Mouse (Mus musculus): ENCODE measurements around the gene Lgals12. TPM values are rescaled to one million over a fixed set of nuclear protein-coding genes. Genes with fewer than 3 reads are reported as not detected.
A peak's percentile ranks its signal among the peaks of the same experiment; 100 is the strongest.

Lgals12 gene
- not detected in 2 replicates for polyA plus RNA-seq (2012; ENCODE audit: insufficient read depth, insufficient read length, missing spikeins)

GRCm38 (mm10) chr19:7606801-7607689, at the start of gene Lgals12:
Lgals12 (minus strand) TSS chr19:7607193.
- no peak within 1 kb of the TSS for H3K4me3 ChIP-seq (ENCODE audit: insufficient read depth, low read length)
- peaks cover 3% of the 10 kb centered on the region; the same call in 1 of the 2 replicates for H3K4me1 ChIP-seq (ENCODE audit: control insufficient read depth, insufficient read depth, low read length)
- TF ChIP-seq POLR2A (IDR thresholded peaks at IDR 0.05; ENCODE audit: borderline replicate concordance, low read depth, low read length) (no peak), CTCF (IDR thresholded peaks at IDR 0.05; ENCODE audit: low read depth, low read length) (no peak)
- no peak within 1 kb of the TSS for H3K27ac ChIP-seq (ENCODE audit: insufficient read depth, low read depth, low read length)

- no peak for TF ChIP-seq CTCF (IDR thresholded peaks at IDR 0.05; ENCODE audit: low read depth, low read length)
- TF ChIP-seq POLR2A (IDR thresholded peaks at IDR 0.05; ENCODE audit: borderline replicate concordance, low read depth, low read length): no peak
- H3K4me1 ChIP-seq (ENCODE audit: control insufficient read depth, insufficient read depth, low read length): no peaks in the 10 kb centered on the region
- no peak overlapping the region for H3K27ac ChIP-seq (ENCODE audit: insufficient read depth, low read depth, low read length)
- no peak overlapping the region for H3K4me3 ChIP-seq (ENCODE audit: insufficient read depth, low read length)
Measured at GRCm38 (mm10) chr19:7648913-7649666, 42.1 kb upstream of the Lgals12 start.

DNA sequence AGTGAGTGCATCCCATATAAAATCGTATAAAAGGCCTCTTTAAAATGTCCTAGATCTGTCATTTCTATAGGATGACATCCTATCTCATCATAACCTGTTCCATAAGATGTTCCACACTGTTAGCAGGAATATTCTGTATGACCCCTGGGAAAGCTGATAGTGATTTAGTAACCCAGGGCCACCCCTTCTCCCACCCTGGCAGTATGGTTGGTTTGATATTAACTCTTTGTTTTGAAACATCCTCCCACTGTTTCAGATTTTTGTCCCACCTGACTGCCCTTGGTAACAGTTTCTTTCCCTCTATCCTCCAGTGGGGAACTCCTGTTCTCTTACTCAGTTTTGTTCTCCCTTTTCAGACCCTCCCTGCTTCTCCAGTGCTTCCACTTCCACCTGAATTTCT, 26.8 kb upstream of the Lgals12 start:
- no peak overlapping the region for H3K4me3 ChIP-seq (ENCODE audit: insufficient read depth, low read length)
- no peak for TF ChIP-seq POLR2A (IDR thresholded peaks at IDR 0.05; ENCODE audit: borderline replicate concordance, low read depth, low read length)
- no peak for TF ChIP-seq CTCF (IDR thresholded peaks at IDR 0.05; ENCODE audit: low read depth, low read length)
- no peaks in the 10 kb centered on the region for H3K4me1 ChIP-seq (ENCODE audit: control insufficient read depth, insufficient read depth, low read length)
- H3K27ac ChIP-seq (ENCODE audit: insufficient read depth, low read depth, low read length): no peak overlapping the region

DNA sequence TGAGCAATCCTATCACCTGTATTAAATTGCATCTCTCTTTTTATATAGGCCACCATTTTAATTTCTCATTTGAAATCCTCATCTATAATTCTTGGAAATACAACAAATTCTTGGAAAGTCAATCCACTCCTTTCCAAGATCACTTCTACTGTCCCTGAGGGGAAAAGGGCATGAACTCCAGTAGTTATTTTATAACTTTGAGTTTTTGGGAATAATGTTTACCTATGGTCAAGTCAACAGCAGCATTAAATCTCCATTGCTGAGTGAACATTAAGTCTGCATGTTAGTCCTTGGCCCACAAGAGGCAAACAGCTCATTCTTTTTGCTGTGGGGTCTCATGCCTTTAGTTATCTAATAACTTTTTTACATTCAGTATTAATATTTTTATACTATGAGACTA, 26.0 kb upstream of the Lgals12 start:
- TF ChIP-seq CTCF (IDR thresholded peaks at IDR 0.05; ENCODE audit: low read depth, low read length) (no peak), POLR2A (IDR thresholded peaks at IDR 0.05; ENCODE audit: borderline replicate concordance, low read depth, low read length) (no peak)
- Histone ChIP-seq H3K4me3 (ENCODE audit: insufficient read depth, low read length) (no peak overlapping the region), H3K4me1 (ENCODE audit: control insufficient read depth, insufficient read depth, low read length) (no peaks in the 10 kb centered on the region), H3K27ac (ENCODE audit: insufficient read depth, low read depth, low read length) (no peak overlapping the region)

DNA sequence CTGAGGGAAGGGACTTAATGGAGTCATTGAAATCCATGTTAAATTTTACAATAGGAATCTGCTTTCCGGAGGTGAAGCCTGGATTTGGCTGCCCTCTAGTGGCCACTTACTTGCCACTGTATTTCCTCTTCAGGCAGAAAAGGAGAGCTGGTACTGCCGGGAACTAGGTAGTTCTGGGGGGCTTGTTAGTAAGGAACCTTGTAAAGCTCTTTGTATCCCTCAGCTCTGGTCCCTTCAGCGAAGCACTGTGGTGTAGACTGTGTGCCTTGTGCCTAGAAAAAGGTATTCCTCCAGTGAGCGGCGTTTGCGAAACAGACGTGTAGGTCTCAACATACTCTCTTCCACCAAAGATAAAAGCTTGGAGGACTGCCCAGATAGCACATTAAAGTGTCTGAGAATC, 10.7 kb upstream of the Lgals12 start:
- Histone ChIP-seq H3K4me1 (ENCODE audit: control insufficient read depth, insufficient read depth, low read length) (no peaks in the 10 kb centered on the region), H3K4me3 (ENCODE audit: insufficient read depth, low read length) (no peak overlapping the region), H3K27ac (ENCODE audit: insufficient read depth, low read depth, low read length) (no peak overlapping the region)
- TF ChIP-seq CTCF (IDR thresholded peaks at IDR 0.05; ENCODE audit: low read depth, low read length): peak; percentile 80
- no peak for TF ChIP-seq POLR2A (IDR thresholded peaks at IDR 0.05; ENCODE audit: borderline replicate concordance, low read depth, low read length)

DNA sequence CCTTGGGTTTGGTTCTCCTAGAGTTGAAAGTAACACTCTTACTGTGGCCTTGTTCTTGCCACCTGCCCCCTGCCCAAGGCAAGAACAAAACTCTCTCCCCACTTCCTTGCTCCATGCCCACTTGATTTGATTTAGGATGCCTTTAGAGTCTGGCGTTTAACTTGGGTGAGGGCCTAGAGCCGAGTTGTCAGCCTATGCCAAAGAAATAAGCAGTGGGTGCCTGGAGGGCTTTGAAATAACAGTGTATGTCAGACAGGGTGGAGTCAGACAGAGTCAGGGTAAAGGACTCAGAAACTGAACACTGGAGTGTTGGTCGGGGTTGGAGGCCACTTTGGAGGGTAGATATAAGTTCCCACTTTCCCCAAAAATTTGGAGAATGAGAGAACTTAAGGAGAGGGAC, 10.1 kb upstream of the Lgals12 start:
- TF ChIP-seq POLR2A (IDR thresholded peaks at IDR 0.05; ENCODE audit: borderline replicate concordance, low read depth, low read length): no peak
- TF ChIP-seq CTCF (IDR thresholded peaks at IDR 0.05; ENCODE audit: low read depth, low read length): no peak
- Histone ChIP-seq H3K4me3 (ENCODE audit: insufficient read depth, low read length) (no peak overlapping the region), H3K4me1 (ENCODE audit: control insufficient read depth, insufficient read depth, low read length) (peaks cover 2% of the 10 kb centered on the region; the same call in 1 of the 2 replicates), H3K27ac (ENCODE audit: insufficient read depth, low read depth, low read length) (no peak overlapping the region)

GRCm38 (mm10) chr19:7616231-7616930, 9.4 kb upstream of the Lgals12 start:
- no peak overlapping the region for H3K27ac ChIP-seq (ENCODE audit: insufficient read depth, low read depth, low read length)
- no peak overlapping the region for H3K4me3 ChIP-seq (ENCODE audit: insufficient read depth, low read length)
- no peak for TF ChIP-seq POLR2A (IDR thresholded peaks at IDR 0.05; ENCODE audit: borderline replicate concordance, low read depth, low read length)
- no peak for TF ChIP-seq CTCF (IDR thresholded peaks at IDR 0.05; ENCODE audit: low read depth, low read length)
- peaks cover 3% of the 10 kb centered on the region; the same call in 1 of the 2 replicates for H3K4me1 ChIP-seq (ENCODE audit: control insufficient read depth, insufficient read depth, low read length)

GRCm38 (mm10) chr19:7613151-7613550, 6.2 kb upstream of the Lgals12 start:
- no peak for TF ChIP-seq CTCF (IDR thresholded peaks at IDR 0.05; ENCODE audit: low read depth, low read length)
- TF ChIP-seq POLR2A (IDR thresholded peaks at IDR 0.05; ENCODE audit: borderline replicate concordance, low read depth, low read length): no peak
- Histone ChIP-seq H3K4me3 (ENCODE audit: insufficient read depth, low read length) (no peak overlapping the region), H3K4me1 (ENCODE audit: control insufficient read depth, insufficient read depth, low read length) (peaks cover 3% of the 10 kb centered on the region; the same call in 1 of the 2 replicates), H3K27ac (ENCODE audit: insufficient read depth, low read depth, low read length) (no peak overlapping the region)

All from bone marrow macrophage, adult 2 months (primary cell).